Mouse (Mus musculus): ENCODE data around the gene Hist1h2ah. TPM values are rescaled to one million over a fixed set of nuclear protein-coding genes. Genes with fewer than 3 reads are reported as not detected.

Hist1h2ah gene
- total and polyA plus RNA-seq, 2 experiments, result 1.8 TPM; not detected in 1

DNA sequence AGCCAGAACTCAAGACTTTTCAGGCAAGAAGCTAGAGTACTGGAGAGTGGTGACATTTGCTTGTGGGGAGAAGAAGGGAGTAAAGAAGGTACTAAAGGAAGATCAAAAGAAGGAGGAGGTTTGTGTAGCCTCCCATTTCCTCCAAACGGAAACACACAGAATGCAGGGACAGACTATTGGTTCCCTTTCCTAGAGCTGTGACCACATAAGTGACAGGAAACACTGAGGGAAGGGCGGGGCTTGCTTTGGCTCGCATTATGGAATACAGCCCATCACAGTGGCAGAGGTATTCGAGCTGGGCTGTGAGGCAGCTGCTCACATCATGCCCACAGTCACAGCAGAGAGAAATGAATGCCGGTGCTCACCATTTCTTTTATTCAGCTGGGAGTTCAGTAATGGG lies 33.5 kb downstream of the Hist1h2ah start:
- 46% methylated on average over 5 of the region's 5 CpGs for WGBS
- H3K27ac ChIP-seq (replicated peaks; ENCODE audit: insufficient read depth, low read depth, low read length), result no peak overlapping the region
- TF ChIP-seq POLR2A (IDR thresholded peaks at IDR 0.05; ENCODE audit: extremely low read depth, insufficient read depth, low read length) (no peak), CTCF (IDR thresholded peaks at IDR 0.05; ENCODE audit: low read depth, low read length) (no peak)
- H3K9ac ChIP-seq (ENCODE audit: low read depth, low read length), result no peak overlapping the region
- peaks cover 5% of the 10 kb centered on the region for H3K4me1 ChIP-seq (ENCODE audit: control insufficient read depth, insufficient read depth, low read length)
- H3K27me3 ChIP-seq (ENCODE audit: control insufficient read depth, insufficient read depth, low read length), result peaks cover 24% of the 10 kb centered on the region
- DNase-seq (ENCODE audit: extremely low read depth, low read depth, low spot score), result no peak
- H3K36me3 ChIP-seq (ENCODE audit: control insufficient read depth, insufficient read depth, low read length), result no peaks in the 10 kb centered on the region
- H3K4me3 ChIP-seq (ENCODE audit: insufficient read depth, low read depth, low read length), result no peak overlapping the region
- H3K79me2 ChIP-seq (ENCODE audit: control insufficient read depth, insufficient read depth, low read length), result no peaks in the 10 kb centered on the region

DNA sequence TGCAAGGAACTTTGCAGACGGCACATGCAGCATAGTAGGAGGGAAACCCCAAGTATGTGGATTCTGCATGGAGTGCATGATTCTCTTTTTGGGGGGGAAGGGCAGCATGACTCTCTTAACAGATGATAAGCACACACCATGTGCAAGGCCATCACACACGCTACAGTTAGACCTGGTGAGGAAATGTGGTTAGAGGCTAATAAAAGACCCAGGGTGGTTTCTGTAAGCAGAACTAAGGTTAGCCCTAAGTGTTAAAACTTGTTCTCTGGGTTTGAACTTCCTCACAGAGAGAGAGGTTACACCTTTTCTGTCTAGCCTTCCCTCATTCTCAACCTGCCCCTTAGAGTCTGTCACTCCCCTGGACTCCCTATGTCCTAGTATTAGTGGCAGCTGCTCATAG lies 34.0 kb downstream of the Hist1h2ah start:
- H3K27me3 ChIP-seq (ENCODE audit: control insufficient read depth, insufficient read depth, low read length), result peaks cover 24% of the 10 kb centered on the region

DNA sequence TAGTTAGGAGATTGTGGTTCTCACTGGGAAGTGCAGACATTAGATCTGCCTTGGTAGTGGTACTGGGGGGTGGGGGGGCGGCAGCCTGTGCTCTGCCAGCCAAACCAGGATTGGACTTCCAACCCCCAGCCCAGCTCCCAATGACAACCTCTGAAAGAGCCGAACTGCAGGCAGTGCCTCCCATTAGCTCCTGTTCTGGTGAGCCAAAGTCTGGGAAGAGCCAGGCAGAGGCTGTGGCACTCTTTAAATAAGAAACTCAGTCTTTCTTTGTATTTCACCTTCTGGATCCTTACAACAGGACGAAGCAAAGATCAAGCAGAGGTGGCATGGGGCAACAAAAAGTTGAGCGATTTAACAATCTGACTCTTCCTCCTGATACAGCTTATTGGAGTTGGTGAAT lies 36.2 kb downstream of the Hist1h2ah start:
- no peak for DNase-seq (ENCODE audit: extremely low read depth, low read depth, low spot score)
- H3K79me2 ChIP-seq (ENCODE audit: control insufficient read depth, insufficient read depth, low read length), result no peaks in the 10 kb centered on the region
- H3K36me3 ChIP-seq (ENCODE audit: control insufficient read depth, insufficient read depth, low read length), result no peaks in the 10 kb centered on the region
- H3K27me3 ChIP-seq (ENCODE audit: control insufficient read depth, insufficient read depth, low read length), result peaks cover 20% of the 10 kb centered on the region; the same call in 1 of the 2 replicates
- WGBS, result 54% methylated on average over 4 of the region's 4 CpGs
- H3K4me3 ChIP-seq (ENCODE audit: insufficient read depth, low read depth, low read length), result no peak overlapping the region
- no peak overlapping the region for H3K9ac ChIP-seq (ENCODE audit: low read depth, low read length)
- no peaks in the 10 kb centered on the region for H3K4me1 ChIP-seq (ENCODE audit: control insufficient read depth, insufficient read depth, low read length)
- no peak overlapping the region for H3K27ac ChIP-seq (replicated peaks; ENCODE audit: insufficient read depth, low read depth, low read length)
- no peak for TF ChIP-seq CTCF (IDR thresholded peaks at IDR 0.05; ENCODE audit: low read depth, low read length)
- no peak for TF ChIP-seq POLR2A (IDR thresholded peaks at IDR 0.05; ENCODE audit: extremely low read depth, insufficient read depth, low read length)

More for the DNA sequence above, 34.0 kb downstream of the Hist1h2ah start:
- H3K36me3 ChIP-seq (ENCODE audit: control insufficient read depth, insufficient read depth, low read length), result no peaks in the 10 kb centered on the region
- 73% methylated on average over 2 of the region's 2 CpGs for WGBS
- no peak for DNase-seq (ENCODE audit: extremely low read depth, low read depth, low spot score)
- no peaks in the 10 kb centered on the region for H3K79me2 ChIP-seq (ENCODE audit: control insufficient read depth, insufficient read depth, low read length)
- no peak overlapping the region for H3K27ac ChIP-seq (replicated peaks; ENCODE audit: insufficient read depth, low read depth, low read length)
- no peak overlapping the region for H3K9ac ChIP-seq (ENCODE audit: low read depth, low read length)
- no peak overlapping the region for H3K4me3 ChIP-seq (ENCODE audit: insufficient read depth, low read depth, low read length)
- H3K4me1 ChIP-seq (ENCODE audit: control insufficient read depth, insufficient read depth, low read length), result peaks cover 3% of the 10 kb centered on the region; the same call in 1 of the 2 replicates
- no peak for TF ChIP-seq POLR2A (IDR thresholded peaks at IDR 0.05; ENCODE audit: extremely low read depth, insufficient read depth, low read length)
- no peak for TF ChIP-seq CTCF (IDR thresholded peaks at IDR 0.05; ENCODE audit: low read depth, low read length)

DNA sequence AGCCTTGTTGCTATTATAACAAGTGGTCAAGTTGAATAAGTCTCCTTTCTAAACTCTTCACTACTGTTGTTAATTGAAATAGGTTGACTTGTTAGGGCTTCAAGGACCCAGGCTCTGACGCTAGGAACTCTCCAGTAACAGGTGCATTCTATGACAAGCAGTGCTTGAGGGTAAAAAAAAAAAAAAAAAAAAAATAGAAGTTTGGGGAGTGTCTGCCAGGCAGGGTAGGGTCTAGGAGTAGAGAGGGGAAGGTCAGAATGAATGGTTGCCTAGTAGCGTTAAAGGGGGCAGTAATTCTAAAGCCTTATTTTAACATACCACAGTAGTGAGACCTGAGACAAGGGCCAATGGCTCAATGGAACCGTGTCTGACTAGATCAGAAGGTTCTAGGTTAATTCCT lies 37.0 kb downstream of the Hist1h2ah start:
- TF ChIP-seq CTCF (IDR thresholded peaks at IDR 0.05; ENCODE audit: low read depth, low read length) (no peak), POLR2A (IDR thresholded peaks at IDR 0.05; ENCODE audit: extremely low read depth, insufficient read depth, low read length) (no peak)
- WGBS, result 57% methylated on average over 3 of the region's 3 CpGs
- no peak overlapping the region for H3K9ac ChIP-seq (ENCODE audit: low read depth, low read length)

DNA sequence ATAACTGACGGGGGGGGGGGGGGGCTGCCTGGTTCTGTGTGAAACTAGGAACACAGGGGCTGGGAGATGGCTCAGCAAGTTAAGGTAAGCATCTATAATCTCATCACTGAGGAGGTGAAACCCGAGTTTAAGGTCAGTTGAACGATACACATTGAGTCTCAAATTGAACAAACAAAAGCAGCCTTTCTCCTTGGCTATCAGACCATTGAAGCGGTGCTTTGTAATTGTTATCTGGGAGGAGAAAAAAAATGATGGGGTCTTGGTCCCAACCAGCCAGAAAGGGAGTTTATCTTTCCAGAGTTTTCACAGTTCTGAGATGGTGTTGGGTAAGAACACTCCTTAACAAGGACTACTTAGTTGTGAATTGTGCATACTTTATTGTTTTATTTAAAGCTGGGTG lies 37.5 kb downstream of the Hist1h2ah start:
- H3K4me1 ChIP-seq (ENCODE audit: control insufficient read depth, insufficient read depth, low read length), result no peaks in the 10 kb centered on the region
- H3K36me3 ChIP-seq (ENCODE audit: control insufficient read depth, insufficient read depth, low read length), result no peaks in the 10 kb centered on the region
- no peak for TF ChIP-seq POLR2A (IDR thresholded peaks at IDR 0.05; ENCODE audit: extremely low read depth, insufficient read depth, low read length)
- H3K27me3 ChIP-seq (ENCODE audit: control insufficient read depth, insufficient read depth, low read length), result peaks cover 17% of the 10 kb centered on the region; the same call in 1 of the 2 replicates
- 12% methylated on average over 4 of the region's 4 CpGs for WGBS
- no peak for DNase-seq (ENCODE audit: extremely low read depth, low read depth, low spot score)
- no peak overlapping the region for H3K9ac ChIP-seq (ENCODE audit: low read depth, low read length)
- no peak overlapping the region for H3K4me3 ChIP-seq (ENCODE audit: insufficient read depth, low read depth, low read length)
- H3K27ac ChIP-seq (replicated peaks; ENCODE audit: insufficient read depth, low read depth, low read length), result no peak overlapping the region
- no peaks in the 10 kb centered on the region for H3K79me2 ChIP-seq (ENCODE audit: control insufficient read depth, insufficient read depth, low read length)

More for the DNA sequence above, 37.0 kb downstream of the Hist1h2ah start:
- peaks cover 20% of the 10 kb centered on the region; the same call in 1 of the 2 replicates for H3K27me3 ChIP-seq (ENCODE audit: control insufficient read depth, insufficient read depth, low read length)
- H3K79me2 ChIP-seq (ENCODE audit: control insufficient read depth, insufficient read depth, low read length), result no peaks in the 10 kb centered on the region
- no peak overlapping the region for H3K27ac ChIP-seq (replicated peaks; ENCODE audit: insufficient read depth, low read depth, low read length)
- H3K4me3 ChIP-seq (ENCODE audit: insufficient read depth, low read depth, low read length), result no peak overlapping the region
- H3K4me1 ChIP-seq (ENCODE audit: control insufficient read depth, insufficient read depth, low read length), result no peaks in the 10 kb centered on the region
- DNase-seq (ENCODE audit: extremely low read depth, low read depth, low spot score), result no peak
- H3K36me3 ChIP-seq (ENCODE audit: control insufficient read depth, insufficient read depth, low read length), result no peaks in the 10 kb centered on the region

DNA sequence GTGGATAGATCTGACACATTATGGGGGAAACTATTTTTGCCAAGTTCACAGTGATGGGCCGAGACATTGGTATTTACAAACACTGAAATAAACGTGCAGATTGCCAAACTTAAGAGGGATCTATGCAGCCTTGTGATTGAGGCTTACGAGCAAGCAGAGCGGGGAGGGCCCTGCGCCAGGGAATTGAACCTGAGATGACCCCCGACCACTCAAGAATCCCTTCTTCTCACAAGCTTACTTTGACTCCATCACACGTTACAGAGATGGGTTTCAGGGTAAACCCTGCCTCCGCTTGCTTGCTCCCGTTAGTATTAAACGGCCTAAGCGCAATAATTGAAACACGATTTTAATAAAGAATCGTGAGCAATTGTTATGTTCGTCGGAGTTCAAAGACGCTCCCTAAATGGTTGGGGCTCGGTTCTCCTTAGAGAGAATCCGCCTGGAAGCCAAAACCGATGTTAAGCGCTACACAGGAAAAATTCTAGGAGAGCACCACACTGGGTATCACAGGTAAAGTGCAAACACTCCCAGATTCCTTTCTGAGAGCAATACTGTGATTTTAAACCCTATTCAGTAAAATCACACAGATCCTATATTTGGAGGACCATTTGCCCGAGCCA lies 38.1 kb downstream of the Hist1h2ah start:
- H3K27me3 ChIP-seq (ENCODE audit: control insufficient read depth, insufficient read depth, low read length), result peaks cover 17% of the 10 kb centered on the region; the same call in 1 of the 2 replicates

More for the DNA sequence above, 38.1 kb downstream of the Hist1h2ah start:
- no peak overlapping the region for H3K27ac ChIP-seq (replicated peaks; ENCODE audit: insufficient read depth, low read depth, low read length)
- H3K9ac ChIP-seq (ENCODE audit: low read depth, low read length), result no peak overlapping the region
- H3K4me3 ChIP-seq (ENCODE audit: insufficient read depth, low read depth, low read length), result no peak overlapping the region
- no peaks in the 10 kb centered on the region for H3K79me2 ChIP-seq (ENCODE audit: control insufficient read depth, insufficient read depth, low read length)
- 8% methylated on average over 21 of the region's 21 CpGs for WGBS
- H3K36me3 ChIP-seq (ENCODE audit: control insufficient read depth, insufficient read depth, low read length), result no peaks in the 10 kb centered on the region
- no peaks in the 10 kb centered on the region for H3K4me1 ChIP-seq (ENCODE audit: control insufficient read depth, insufficient read depth, low read length)
- no peak for DNase-seq (ENCODE audit: extremely low read depth, low read depth, low spot score)
- no peak for TF ChIP-seq POLR2A (IDR thresholded peaks at IDR 0.05; ENCODE audit: extremely low read depth, insufficient read depth, low read length)
- no peak for TF ChIP-seq CTCF (IDR thresholded peaks at IDR 0.05; ENCODE audit: low read depth, low read length)
